Mouse (Mus musculus) megakaryocyte, embryonic 14.5 days (primary cell): ENCODE data around the gene Hrc.

Source experiments
- FLI1 ChIP-seq: IDR thresholded peaks from 2 replicates; pipeline ENCODE4 v1.6.1; 2012; ENCODE audit warnings: low read length, inconsistent platforms, mixed read lengths
- GATA1 ChIP-seq: IDR thresholded peaks from 3 replicates; pipeline ENCODE4 v1.6.1; 2012; ENCODE audit warnings: mixed read lengths, low read length, inconsistent platforms, borderline replicate concordance

- TF ChIP-seq GATA1 (no peak), FLI1 (no peak)
Observed at GRCm38 (mm10) chr7:45316536-45316935, 18.6 kb upstream of the Hrc start.
